Mouse (Mus musculus) megakaryocyte, adult 5-6 weeks (primary cell): ENCODE measurements around the gene Pidd1. TPM values are rescaled to one million over a fixed set of nuclear protein-coding genes. Genes with fewer than 3 reads are reported as not detected.

Experiments used
- ATAC-seq: 2 replicates; pipeline ENCODE4 v1.8.0; 2016; ENCODE audit warnings: mild to moderate bottlenecking, inconsistent platforms; ENCODE audit not compliant: poor library complexity, severe bottlenecking
- total RNA-seq, 2 experiments: library from RNA; stranded (forward) in 1 of 2; stranded (reverse) in 1 of 2; fragments of 153-499, 151-499 nt in 1 of 2; fragments of 221-1000, 200-1000 nt in 1 of 2; gene quantifications; 2 replicates each; pipeline versions ENCODE4 v1.2.3 to v1.2.4; 2015 to 2017

The Pidd1 gene
- total RNA-seq, 2 experiments from 2014 or later, result 6.1 to 8.1 TPM

DNA sequence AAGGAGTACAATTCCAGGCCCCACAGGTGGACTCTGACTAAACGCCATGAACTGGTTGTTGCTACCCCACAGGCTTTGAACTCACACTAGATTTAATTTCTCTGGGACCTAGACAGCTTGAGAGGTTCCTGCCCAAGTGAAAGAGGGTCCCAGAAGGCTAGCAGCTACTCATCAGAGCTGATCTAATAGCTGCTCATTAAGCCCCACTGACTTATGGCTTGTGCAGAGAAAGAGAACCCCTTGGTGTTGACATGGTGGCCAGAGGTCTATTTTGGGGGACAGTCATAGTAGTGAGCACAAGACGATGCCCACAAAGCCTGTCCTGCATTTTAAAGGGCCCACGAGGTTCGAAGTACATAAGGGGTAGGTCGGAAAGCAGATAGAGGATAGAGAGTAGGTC, 30.3 kb upstream of the Pidd1 start:
- ATAC-seq, result no peak

- no peak for ATAC-seq
These were observed 28.9 kb upstream of the Pidd1 start for GRCm38 (mm10) chr7:141472763-141473162.

DNA sequence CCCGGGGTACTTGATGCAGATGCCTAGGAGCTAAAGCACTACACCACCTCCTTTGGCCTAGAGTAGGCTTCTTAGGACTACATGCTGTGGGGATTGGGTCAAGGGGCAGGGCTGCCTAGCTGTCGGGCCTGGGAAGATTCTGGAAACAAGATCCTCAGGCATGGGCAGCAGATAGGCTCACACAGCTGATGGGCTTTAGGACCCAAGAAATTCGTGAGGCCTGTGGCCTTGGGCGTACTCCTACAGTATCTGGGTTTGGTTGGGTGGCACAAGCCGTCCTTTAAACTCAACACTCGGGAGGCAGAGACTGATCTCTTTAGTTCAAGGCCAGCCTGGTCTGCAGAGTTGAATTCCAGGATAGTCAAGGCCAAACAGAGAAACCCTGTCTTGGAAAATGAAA, 28.4 kb upstream of the Pidd1 start:
- no peak for ATAC-seq

DNA sequence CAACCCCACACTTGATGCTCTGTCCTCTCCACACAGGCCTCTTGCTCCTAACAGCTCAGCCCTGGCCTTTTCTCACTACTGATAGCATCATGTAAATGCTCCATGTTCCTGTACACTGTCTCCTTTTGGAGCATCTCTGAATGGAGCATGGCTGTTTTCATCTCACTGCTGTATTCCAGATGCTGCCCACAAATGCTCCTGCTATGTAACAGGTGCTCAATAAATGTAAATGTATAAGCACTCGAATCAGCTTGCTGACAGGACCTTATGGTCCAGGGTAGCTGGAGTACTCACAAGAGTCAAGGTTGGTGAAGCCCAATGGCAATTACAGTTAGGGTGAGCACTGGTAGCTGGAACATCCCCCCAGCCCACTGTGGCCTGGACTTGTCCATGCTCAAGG, 27.4 kb upstream of the Pidd1 start:
- no peak for ATAC-seq

DNA sequence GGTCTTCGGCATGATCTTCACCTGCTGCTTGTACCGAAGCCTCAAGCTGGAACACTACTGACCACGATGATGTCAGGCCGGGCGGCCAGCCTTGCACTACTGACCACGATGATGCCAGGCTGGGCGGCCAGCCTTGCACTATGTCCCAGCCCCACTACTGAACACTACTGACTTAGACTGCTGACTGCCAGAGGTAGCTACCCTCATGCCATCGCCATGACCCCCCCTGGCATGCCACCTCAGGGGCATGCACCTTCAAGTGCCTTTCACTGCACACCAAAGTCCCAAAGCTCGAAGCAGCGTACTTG, 26.8 kb upstream of the Pidd1 start:
- ATAC-seq, result no peak

GRCm38 (mm10) chr7:141469901-141470636, 26.2 kb upstream of the Pidd1 start:
- ATAC-seq, result no peak

GRCm38 (mm10) chr7:141469352-141469751, 25.5 kb upstream of the Pidd1 start:
- no peak for ATAC-seq

DNA sequence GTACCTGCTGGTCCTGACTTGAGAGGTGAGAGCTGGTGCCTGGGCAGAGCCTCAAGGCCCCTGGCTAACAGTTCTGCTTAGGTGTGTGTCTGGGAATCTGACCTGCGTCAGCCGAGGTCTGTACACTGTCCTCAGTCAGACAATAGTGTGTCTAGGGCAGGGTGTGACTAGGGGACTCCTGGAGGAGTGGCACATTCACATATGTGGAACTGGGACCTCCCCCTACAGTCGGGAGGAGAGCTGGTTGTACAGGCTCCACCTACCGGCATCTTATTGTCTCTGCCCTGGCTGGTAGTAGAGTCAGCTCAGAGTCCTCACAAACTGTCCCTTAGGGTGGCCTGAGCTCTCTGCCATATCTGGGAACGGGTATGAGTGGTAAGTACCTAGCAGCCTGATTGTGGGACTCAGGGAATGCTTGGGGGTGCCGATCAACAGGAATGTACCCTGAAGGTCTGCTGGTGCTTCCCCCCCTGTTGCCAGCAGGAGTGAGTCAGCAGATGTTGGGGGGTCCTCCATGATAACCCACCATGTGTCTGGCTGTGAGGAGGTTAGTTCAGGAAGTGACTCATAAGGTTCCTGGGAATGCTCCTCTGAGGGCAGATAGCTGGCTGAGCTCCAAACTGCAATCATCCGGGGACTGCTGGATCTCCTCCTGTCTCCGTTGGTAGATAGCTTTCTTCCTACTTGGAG, 24.8 kb upstream of the Pidd1 start:
- ATAC-seq, result peak; percentile 53

DNA sequence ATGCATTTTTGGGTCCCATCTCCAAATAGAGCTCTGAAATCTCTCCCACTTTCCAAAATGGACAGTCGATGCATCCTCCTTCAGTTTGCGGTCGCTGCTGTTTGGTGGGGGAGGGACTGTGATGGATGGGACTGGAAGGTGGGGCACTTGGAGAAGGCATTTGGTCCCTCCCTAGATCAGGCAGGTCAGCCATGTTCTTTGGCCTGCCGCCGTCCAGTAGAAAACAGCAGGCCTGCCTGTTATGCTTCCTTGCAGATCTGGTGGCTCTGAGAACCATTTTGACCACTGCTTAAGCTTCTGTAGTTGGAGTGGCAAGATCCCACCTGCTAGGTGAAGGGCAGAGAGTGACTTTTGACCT, 24.3 kb upstream of the Pidd1 start:
- no peak for ATAC-seq

GRCm38 (mm10) chr7:141467230-141468030, 23.6 kb upstream of the Pidd1 start, which contains the start of gene Cd151:
TSS of gene Cd151 (plus strand) at chr7:141467392.
- ATAC-seq, result peak; percentile 73

DNA sequence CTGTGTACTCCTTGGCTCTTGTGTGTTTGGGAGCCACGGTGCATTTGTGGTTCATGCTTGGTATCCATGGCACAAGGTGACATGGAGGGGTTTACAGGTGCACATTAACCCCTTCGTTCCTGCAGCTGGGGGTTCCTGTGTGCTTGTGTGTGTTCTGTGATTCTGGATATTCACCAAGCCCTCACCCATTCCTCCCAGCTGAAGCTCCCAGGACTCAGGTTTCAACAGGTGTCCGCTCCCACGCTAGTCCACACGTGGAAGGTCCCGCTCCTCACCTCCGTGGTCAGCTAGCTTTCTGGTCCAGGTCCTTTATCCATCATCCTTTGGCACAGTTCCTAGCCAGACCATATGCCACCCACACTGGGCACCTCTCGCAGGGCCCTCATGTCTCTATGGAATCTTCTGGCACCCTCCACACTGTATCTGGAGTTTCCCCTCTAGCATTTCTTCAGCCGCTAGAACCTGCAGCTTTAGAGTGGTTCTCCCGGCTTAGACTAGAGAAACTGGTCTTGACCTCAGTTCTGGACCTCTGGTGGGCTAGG, 22.9 kb upstream of the Pidd1 start:
- ATAC-seq, result no peak

DNA sequence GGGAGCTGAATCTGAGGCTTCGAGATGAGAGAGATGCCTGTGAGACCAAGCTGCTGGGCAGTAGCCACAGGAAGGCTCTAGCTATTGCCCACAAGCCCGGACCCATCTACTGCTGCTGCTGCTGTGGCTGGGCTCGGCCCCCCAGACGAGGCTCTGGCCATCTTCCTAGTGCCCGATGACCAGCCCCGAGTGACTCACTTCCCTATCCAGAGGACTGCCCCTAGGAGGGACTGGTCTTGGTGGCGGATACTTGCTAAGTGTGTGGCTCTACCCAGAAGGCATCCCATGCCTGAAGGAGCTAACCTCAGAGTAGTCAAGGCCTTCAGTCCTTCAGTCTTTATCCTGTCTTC, 22.2 kb upstream of the Pidd1 start:
- ATAC-seq, result no peak

GRCm38 (mm10) chr7:141465388-141466044, 21.7 kb upstream of the Pidd1 start:
- no peak for ATAC-seq

GRCm38 (mm10) chr7:141464603-141465201, 20.9 kb upstream of the Pidd1 start:
- ATAC-seq, result peak; percentile 22; the same call in 1 of the 2 replicates

GRCm38 (mm10) chr7:141463824-141464602, 20.2 kb upstream of the Pidd1 start:
- ATAC-seq, result no peak

DNA sequence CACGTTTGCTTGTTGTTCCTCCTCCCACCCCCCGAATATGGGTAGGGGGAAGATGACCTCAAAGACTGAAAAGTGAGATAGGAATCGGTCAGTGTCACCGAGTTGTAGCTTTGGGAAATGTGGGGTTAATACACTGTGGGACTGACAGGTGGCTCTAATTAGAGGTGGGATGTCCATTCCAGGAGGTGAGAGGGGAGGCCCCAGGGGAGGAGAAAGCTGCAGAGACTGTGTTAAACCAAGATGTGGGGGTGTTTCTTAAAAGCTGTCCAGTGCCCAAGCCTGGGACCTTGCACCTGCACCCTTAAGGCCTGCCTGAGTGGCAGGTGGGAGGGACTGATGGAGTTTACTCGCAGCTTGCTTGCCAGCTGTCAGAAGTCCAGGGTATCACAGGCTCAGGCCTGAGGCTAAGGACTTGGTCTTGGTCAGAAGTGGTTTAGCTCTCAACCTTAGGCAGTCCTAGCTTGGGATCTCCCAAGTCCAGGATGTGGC, 18.6 kb upstream of the Pidd1 start:
- ATAC-seq, result no peak

DNA sequence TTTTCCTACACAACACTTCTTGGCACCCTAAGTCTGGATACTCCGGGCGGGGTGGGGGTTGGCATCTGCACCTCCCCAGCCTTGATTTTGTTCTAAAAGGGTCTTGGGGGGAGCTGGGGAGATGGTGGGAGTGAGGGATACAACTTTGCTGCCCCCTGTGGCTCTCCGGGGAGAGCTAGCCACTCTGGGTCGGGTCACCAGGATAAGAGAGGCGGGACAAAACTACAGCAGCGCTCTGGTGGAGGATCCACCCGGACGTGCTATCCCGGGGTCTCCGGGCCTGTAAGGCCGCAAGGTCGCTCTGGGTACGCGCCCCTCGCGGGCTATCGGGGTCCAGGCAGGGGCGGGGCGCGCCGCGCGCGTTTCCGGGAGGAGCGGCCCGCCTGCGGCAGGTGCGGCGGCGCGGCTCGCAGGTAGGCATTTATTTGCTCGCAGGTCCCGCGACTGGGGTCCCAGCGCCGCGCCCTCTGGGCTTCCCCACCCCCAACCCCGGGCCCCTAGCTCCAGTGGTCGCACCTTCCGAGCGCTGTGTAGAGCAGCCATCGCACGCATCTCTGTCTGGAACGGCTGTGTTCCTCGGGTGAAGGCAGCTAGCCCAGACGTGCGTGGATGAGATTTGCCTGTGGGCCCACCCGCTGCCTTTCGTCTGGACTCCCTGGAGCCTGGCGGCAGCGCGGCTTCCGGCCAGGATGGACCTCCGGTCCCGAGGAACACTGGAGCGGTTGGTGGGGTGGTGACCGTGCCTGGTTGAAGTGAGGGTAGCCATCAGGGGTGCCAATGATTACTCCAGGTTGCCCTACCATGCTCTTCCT, 17.9 kb upstream of the Pidd1 start:
- ATAC-seq, result no peak

GRCm38 (mm10) chr7:141460391-141461113, 16.7 kb upstream of the Pidd1 start, which contains the start of gene Cracr2b:
TSS of gene Cracr2b (plus strand) at chr7:141461094.
- ATAC-seq, result peak; percentile 23
